Mouse (Mus musculus) B cell, adult (primary cell): ENCODE data around the gene Skint10. TPM values are rescaled to one million over a fixed set of nuclear protein-coding genes. Genes with fewer than 3 reads are reported as not detected.

Experiments
- total RNA-seq: library from RNA; stranded (reverse); gene quantifications from 4 replicates; pipeline ENCODE4 v1.2.4, GENCODE M21; 2023; ENCODE audit not compliant: inconsistent age

The Skint10 gene
- total RNA-seq: not detected in 4 replicates

DNA sequence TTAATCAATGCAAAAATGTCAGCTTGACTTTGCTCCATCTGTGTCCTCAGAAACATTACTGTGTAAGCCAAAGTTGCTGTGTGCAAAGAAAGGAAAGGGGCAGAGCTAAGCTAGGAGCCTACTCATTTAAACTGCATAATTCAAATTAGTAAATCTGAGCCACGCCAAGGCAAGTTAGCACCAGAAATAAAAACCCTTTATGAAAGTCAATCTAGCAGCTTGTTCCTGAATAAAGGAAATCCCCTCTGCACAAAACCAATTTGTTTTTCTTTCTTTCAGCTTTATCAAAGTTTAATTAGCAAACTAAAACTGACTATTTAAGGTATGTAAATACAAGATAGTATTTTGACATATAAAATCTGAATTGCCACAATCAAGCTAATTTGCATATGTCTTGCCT is at the start of gene Skint10:
TSS of gene Skint10 (minus strand) at position 101 of the 400 bp plus-strand sequence.

Other genes starting within 250 kb of the Skint10 start
- not detected in 4 replicates for gene Skint2, start 217.7 kb downstream of the Skint10 start, total RNA-seq